Mouse (Mus musculus) intestine, embryonic 15.5 days (tissue): ENCODE measurements at regions not wholly inside any gene's neighbourhood (a gene's known extent, or its start where the extent isn't known, plus 50 kb on each side); places are given as distances from the start of the nearest gene placed in this dataset.

Experiments
- ATAC-seq: fragments of 200-750 bp; cut with Nextera tagmentation; 2 replicates; pipeline ENCODE4 v1.8.0; 2017; ENCODE audit warnings: moderate TSS enrichment, moderate library complexity
- H3K27ac ChIP-seq: fragments of 300-500 bp; sonication (generic); 2 replicates; pipeline ENCODE4 v1.5.1; 2015; ENCODE audit warnings: mild to moderate bottlenecking, inconsistent platforms
- H3K27me3 ChIP-seq: fragments of 300-500 bp; sonication (generic); replicated peaks from 2 replicates; pipeline ENCODE4 v1.6.1; 2015; ENCODE audit warnings: inconsistent platforms
- H3K36me3 ChIP-seq: fragments of 300-500 bp; sonication (generic); 2 replicates; pipeline ENCODE4 v1.6.1; 2015; ENCODE audit warnings: inconsistent platforms
- H3K4me1 ChIP-seq: fragments of 300-500 bp; sonication (generic); replicated peaks from 2 replicates; pipeline ENCODE4 v1.6.1; 2015; ENCODE audit warnings: inconsistent platforms
- H3K4me2 ChIP-seq: fragments of 300-500 bp; sonication (generic); replicated peaks from 2 replicates; pipeline ENCODE4 v1.6.1; 2015; ENCODE audit warnings: mild to moderate bottlenecking, inconsistent platforms
- H3K4me3 ChIP-seq: fragments of 300-500 bp; sonication (generic); replicated peaks from 2 replicates; pipeline ENCODE4 v1.5.1; 2015; ENCODE audit warnings: inconsistent platforms
- H3K9ac ChIP-seq: fragments of 300-500 bp; sonication (generic); 2 replicates; pipeline ENCODE4 v1.6.1; 2015; ENCODE audit warnings: inconsistent platforms
- H3K9me3 ChIP-seq: fragments of 300-500 bp; sonication (generic); 2 replicates; pipeline ENCODE4 v1.6.1; 2016; ENCODE audit warnings: inconsistent platforms
- WGBS: fragments of 180-500 bp; shearing (Covaris S2); methylation state at CpG from one replicate; pipeline ENCODE4 v1.1.7; 2015; 5-methylcytosine and 5-hydroxymethylcytosine counted together

GRCm38 (mm10) chr11:114128841-114129240 lies 62.0 kb upstream of the Sdk2 start:
- no peak for ATAC-seq
- Histone ChIP-seq H3K27ac (no peak overlapping the region), H3K27me3 (no peaks in the 10 kb centered on the region), H3K36me3 (no peaks in the 10 kb centered on the region), H3K4me3 (no peak overlapping the region), H3K9me3 (no peaks in the 10 kb centered on the region), H3K9ac (no peak overlapping the region), H3K4me2 (no peak overlapping the region), H3K4me1 (no peaks in the 10 kb centered on the region)
- WGBS = 81% methylated on average over 8 of the region's 8 CpGs

GRCm38 (mm10) chr11:114127426-114127825 lies 60.6 kb upstream of the Sdk2 start:
- no peaks in the 10 kb centered on the region for H3K9me3 ChIP-seq
- WGBS = 26% methylated on average over 8 of the region's 8 CpGs
- no peak overlapping the region for H3K27ac ChIP-seq
- H3K36me3 ChIP-seq = no peaks in the 10 kb centered on the region
- no peak overlapping the region for H3K4me2 ChIP-seq
- no peak overlapping the region for H3K4me3 ChIP-seq
- H3K4me1 ChIP-seq = no peaks in the 10 kb centered on the region
- ATAC-seq = no peak
- no peaks in the 10 kb centered on the region for H3K27me3 ChIP-seq
- H3K9ac ChIP-seq = no peak overlapping the region

GRCm38 (mm10) chr11:114122175-114122574 lies 55.3 kb upstream of the Sdk2 start:
- Histone ChIP-seq H3K27me3 (no peaks in the 10 kb centered on the region), H3K4me1 (no peaks in the 10 kb centered on the region), H3K4me3 (no peak overlapping the region), H3K9ac (no peak overlapping the region), H3K4me2 (no peak overlapping the region), H3K9me3 (no peaks in the 10 kb centered on the region), H3K36me3 (no peaks in the 10 kb centered on the region), H3K27ac (no peak overlapping the region)
- 35% methylated on average over 12 of the region's 13 CpGs for WGBS
- no peak for ATAC-seq

- Histone ChIP-seq H3K4me1 (no peaks in the 10 kb centered on the region), H3K4me3 (no peak overlapping the region), H3K9ac (no peak overlapping the region), H3K4me2 (no peak overlapping the region), H3K27ac (no peak overlapping the region), H3K36me3 (no peaks in the 10 kb centered on the region), H3K9me3 (no peaks in the 10 kb centered on the region), H3K27me3 (no peaks in the 10 kb centered on the region)
- WGBS = 78% methylated on average over 9 of the region's 9 CpGs
- no peak for ATAC-seq
Measured at GRCm38 (mm10) chr11:114119135-114119534, 52.3 kb upstream of the Sdk2 start.
